Mouse (Mus musculus) forebrain, embryonic 15.5 days (tissue): ENCODE measurements around the gene Foxa2. TPM values are rescaled to one million over a fixed set of nuclear protein-coding genes. Genes with fewer than 3 reads are reported as not detected.

Experiments used
- ATAC-seq: fragments of 200-750 bp; cut with Nextera tagmentation; replicated peaks from 2 replicates; pipeline ENCODE4 v1.8.0; 2017; ENCODE audit warnings: mild to moderate bottlenecking, moderate TSS enrichment, moderate library complexity
- H3K27ac ChIP-seq: fragments of 300-500 bp; sonication (generic); replicated peaks from 2 replicates; pipeline ENCODE4 v1.5.1; 2015; ENCODE audit warnings: mild to moderate bottlenecking, inconsistent platforms
- H3K27me3 ChIP-seq: fragments of 300-500 bp; sonication (generic); 2 replicates; pipeline ENCODE4 v1.6.1; 2015; ENCODE audit warnings: inconsistent platforms
- H3K36me3 ChIP-seq: fragments of 300-500 bp; sonication (generic); 2 replicates; pipeline ENCODE4 v1.6.1; 2015; ENCODE audit warnings: mild to moderate bottlenecking, inconsistent platforms
- H3K4me1 ChIP-seq: fragments of 300-500 bp; sonication (generic); 2 replicates; pipeline ENCODE4 v1.6.1; 2015; ENCODE audit warnings: inconsistent platforms
- H3K4me2 ChIP-seq: fragments of 300-500 bp; sonication (generic); replicated peaks from 2 replicates; pipeline ENCODE4 v1.6.1; 2015; ENCODE audit warnings: mild to moderate bottlenecking, inconsistent platforms
- H3K4me3 ChIP-seq: fragments of 300-500 bp; sonication (generic); 2 replicates; pipeline ENCODE4 v1.5.1; 2015; ENCODE audit warnings: mild to moderate bottlenecking, inconsistent platforms
- H3K9ac ChIP-seq: fragments of 300-500 bp; sonication (generic); replicated peaks from 2 replicates; pipeline ENCODE4 v1.6.1; 2015; ENCODE audit warnings: mild to moderate bottlenecking, inconsistent platforms
- H3K9me3 ChIP-seq: fragments of 300-500 bp; sonication (generic); 2 replicates; pipeline ENCODE4 v1.6.1; 2016; ENCODE audit warnings: inconsistent platforms
- WGBS: fragments of 180-500 bp; shearing (Covaris S2); methylation state at CpG from one replicate; pipeline ENCODE4 v1.1.7; 2015; ENCODE audit warnings: mixed read lengths; 5-methylcytosine and 5-hydroxymethylcytosine counted together
- polyA plus RNA-seq: library from polyadenylated mRNA; unstranded; fragments of >200 nt; fragmentation: Nextera tagmentation; extraction: Ambion mirVana; gene quantifications from 2 replicates; pipeline ENCODE4 v1.2.1, GENCODE M21; 2015

Foxa2 gene
- polyA plus RNA-seq, 1 experiment from 2014 or later = not detected

DNA sequence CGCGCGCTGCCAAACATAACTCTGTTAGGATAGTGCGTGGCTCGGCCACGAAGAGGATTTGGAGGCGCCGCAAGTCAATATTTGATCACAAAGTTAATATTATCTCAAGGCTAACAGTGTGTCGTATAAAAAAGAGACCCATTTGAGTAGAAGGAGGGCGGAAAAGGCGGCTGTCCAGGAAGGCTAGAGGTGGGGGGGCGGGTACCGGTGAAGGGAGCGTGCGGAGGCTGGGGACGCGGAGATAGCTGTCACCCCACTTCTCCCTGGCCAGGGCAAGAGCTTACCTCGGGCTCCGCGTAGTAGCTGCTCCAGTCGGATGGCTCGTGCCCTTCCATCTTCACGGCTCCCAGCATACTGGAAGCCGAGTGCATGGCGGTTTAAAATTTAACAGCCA, 1.2 kb downstream of the Foxa2 start:
- Histone ChIP-seq H3K27me3 (peaks cover 99% of the 10 kb centered on the region), H3K36me3 (no peaks in the 10 kb centered on the region), H3K4me2 (peak overlapping the region; percentile 22; the same call in 1 of the 2 replicates), H3K9me3 (no peaks in the 10 kb centered on the region), H3K9ac (no peak overlapping the region), H3K27ac (no peak overlapping the region), H3K4me1 (peaks cover 29% of the 10 kb centered on the region), H3K4me3 (no peak overlapping the region; the same call in 1 of the 2 replicates)
- WGBS = under 1% methylated on average over 25 of the region's 25 CpGs
- no peak for ATAC-seq

GRCm38 (mm10) chr2:148044877-148045539, 1.8 kb downstream of the Foxa2 start:
- under 1% methylated on average over 26 of the region's 26 CpGs for WGBS
- H3K36me3 ChIP-seq = no peaks in the 10 kb centered on the region
- H3K27ac ChIP-seq = no peak overlapping the region
- peaks cover 29% of the 10 kb centered on the region for H3K4me1 ChIP-seq
- peaks cover 98% of the 10 kb centered on the region for H3K27me3 ChIP-seq
- no peak overlapping the region for H3K4me2 ChIP-seq
- no peak for ATAC-seq
- no peak overlapping the region for H3K4me3 ChIP-seq
- no peak overlapping the region for H3K9ac ChIP-seq
- H3K9me3 ChIP-seq = no peaks in the 10 kb centered on the region

- under 1% methylated on average over 71 of the region's 71 CpGs for WGBS
- no peak overlapping the region for H3K4me3 ChIP-seq
- no peak overlapping the region for H3K4me2 ChIP-seq
- H3K9ac ChIP-seq = no peak overlapping the region
- no peak overlapping the region for H3K27ac ChIP-seq
- H3K36me3 ChIP-seq = no peaks in the 10 kb centered on the region
- no peaks in the 10 kb centered on the region for H3K9me3 ChIP-seq
- H3K4me1 ChIP-seq = peaks cover 29% of the 10 kb centered on the region
- no peak; the same call in 1 of the 2 replicates for ATAC-seq
- peaks cover 98% of the 10 kb centered on the region for H3K27me3 ChIP-seq
Measured at GRCm38 (mm10) chr2:148043976-148044876, 2.5 kb downstream of the Foxa2 start.

GRCm38 (mm10) chr2:148043271-148043975, 3.3 kb downstream of the Foxa2 start:
- WGBS = 4% methylated on average over 17 of the region's 17 CpGs
- Histone ChIP-seq H3K9me3 (no peaks in the 10 kb centered on the region), H3K27ac (no peak overlapping the region), H3K36me3 (no peaks in the 10 kb centered on the region), H3K27me3 (peaks cover 97% of the 10 kb centered on the region), H3K4me1 (peaks cover 23% of the 10 kb centered on the region), H3K9ac (no peak overlapping the region), H3K4me3 (no peak overlapping the region), H3K4me2 (no peak overlapping the region)
- ATAC-seq = no peak

GRCm38 (mm10) chr2:148042126-148042640, 4.6 kb downstream of the Foxa2 start:
- ATAC-seq = no peak
- Histone ChIP-seq H3K9ac (no peak overlapping the region), H3K4me1 (peaks cover 23% of the 10 kb centered on the region), H3K4me3 (no peak overlapping the region), H3K4me2 (no peak overlapping the region), H3K27me3 (peaks cover 97% of the 10 kb centered on the region), H3K36me3 (no peaks in the 10 kb centered on the region), H3K27ac (no peak overlapping the region), H3K9me3 (no peaks in the 10 kb centered on the region)
- 6% methylated on average over 3 of the region's 3 CpGs for WGBS

DNA sequence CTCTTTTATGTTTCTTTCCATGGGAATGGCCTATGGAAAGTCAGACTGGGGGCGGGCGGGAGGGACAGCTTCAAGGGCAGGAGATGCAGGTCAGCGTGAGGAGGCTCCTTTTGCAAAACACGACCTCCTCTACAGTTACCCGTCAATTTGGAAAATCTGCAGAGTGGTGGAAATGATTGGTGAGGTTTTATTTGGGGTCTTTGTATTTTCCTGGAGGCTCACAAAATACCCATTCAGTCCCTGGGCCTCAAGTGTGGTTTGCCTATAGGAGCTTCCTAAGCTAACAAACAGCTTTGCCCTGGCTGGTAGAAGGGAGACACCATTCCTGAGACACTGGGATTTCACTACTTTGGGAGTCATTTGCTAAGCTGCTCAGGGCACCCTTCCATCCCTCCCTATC, 5.4 kb downstream of the Foxa2 start:
- ATAC-seq = no peak
- H3K36me3 ChIP-seq = no peaks in the 10 kb centered on the region
- H3K27ac ChIP-seq = no peak overlapping the region
- no peak overlapping the region for H3K4me2 ChIP-seq
- H3K9ac ChIP-seq = no peak overlapping the region
- no peak overlapping the region for H3K4me3 ChIP-seq
- H3K9me3 ChIP-seq = no peaks in the 10 kb centered on the region
- WGBS = 3% methylated on average over 5 of the region's 5 CpGs
- H3K4me1 ChIP-seq = peaks cover 19% of the 10 kb centered on the region
- H3K27me3 ChIP-seq = peaks cover 97% of the 10 kb centered on the region

- Histone ChIP-seq H3K36me3 (no peaks in the 10 kb centered on the region), H3K4me3 (no peak overlapping the region), H3K4me2 (no peak overlapping the region), H3K4me1 (peaks cover 11% of the 10 kb centered on the region), H3K27me3 (peaks cover 97% of the 10 kb centered on the region), H3K9me3 (no peaks in the 10 kb centered on the region), H3K9ac (no peak overlapping the region), H3K27ac (no peak overlapping the region)
- no peak for ATAC-seq
- 0% methylated on average over 37 of the region's 37 CpGs for WGBS
Measured at GRCm38 (mm10) chr2:148040236-148041121, 6.3 kb downstream of the Foxa2 start.

DNA sequence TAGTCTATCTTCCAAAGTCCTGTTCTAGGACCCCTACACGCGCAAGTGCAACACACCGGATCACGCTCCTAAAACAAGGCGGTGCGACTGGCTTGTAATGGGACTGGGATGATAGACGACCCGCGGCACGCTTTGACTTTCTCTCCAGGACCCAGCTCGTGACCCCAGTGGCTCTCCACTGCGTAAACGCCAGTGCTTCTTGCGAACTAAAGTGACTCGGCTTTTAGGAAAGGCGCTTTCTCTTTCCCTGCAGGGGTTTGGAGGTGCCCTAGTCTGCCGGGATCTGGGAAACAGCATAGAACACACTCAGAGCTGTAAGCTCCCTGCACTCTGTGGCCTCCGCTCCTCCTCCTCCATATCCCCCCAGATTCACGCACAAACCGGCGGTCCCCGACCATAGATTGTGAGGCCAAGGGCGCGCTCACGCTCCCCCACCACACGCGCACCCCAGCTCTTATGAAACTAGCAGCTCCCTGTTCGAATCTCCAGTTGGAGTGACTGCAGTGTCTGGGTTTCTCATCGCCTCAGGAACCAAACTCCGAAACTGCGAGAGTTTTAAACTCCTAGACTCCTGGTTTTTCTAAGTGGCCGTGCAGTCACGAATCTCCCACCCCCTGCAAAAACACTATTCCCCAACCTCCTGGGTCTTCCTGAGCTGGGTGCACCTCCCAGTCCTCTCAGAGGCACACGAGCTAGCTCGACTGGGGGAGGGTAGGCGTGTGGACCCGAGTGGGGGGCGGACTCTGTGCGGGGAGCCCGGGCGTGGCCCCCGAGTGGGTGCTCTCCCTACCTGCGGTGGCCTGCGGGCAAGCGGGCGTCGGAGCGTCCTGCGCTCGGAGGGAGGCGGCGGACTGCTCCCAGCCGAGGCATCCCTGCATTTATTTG, 7.2 kb downstream of the Foxa2 start:
- H3K4me1 ChIP-seq = peaks cover 7% of the 10 kb centered on the region; the same call in 1 of the 2 replicates
- no peak overlapping the region for H3K27ac ChIP-seq
- no peak for ATAC-seq
- H3K9me3 ChIP-seq = no peaks in the 10 kb centered on the region
- H3K4me3 ChIP-seq = no peak overlapping the region
- no peak overlapping the region for H3K9ac ChIP-seq
- WGBS = under 1% methylated on average over 53 of the region's 53 CpGs
- no peaks in the 10 kb centered on the region for H3K36me3 ChIP-seq
- peaks cover 97% of the 10 kb centered on the region for H3K27me3 ChIP-seq
- H3K4me2 ChIP-seq = no peak overlapping the region

GRCm38 (mm10) chr2:148038366-148039310, 8.1 kb downstream of the Foxa2 start:
- Histone ChIP-seq H3K27ac (no peak overlapping the region), H3K4me2 (no peak overlapping the region), H3K9me3 (no peaks in the 10 kb centered on the region), H3K9ac (no peak overlapping the region), H3K4me1 (no peaks in the 10 kb centered on the region), H3K36me3 (no peaks in the 10 kb centered on the region), H3K4me3 (no peak overlapping the region), H3K27me3 (peaks cover 98% of the 10 kb centered on the region)
- WGBS = 1% methylated on average over 42 of the region's 42 CpGs
- ATAC-seq = no peak
